Mouse (Mus musculus): ENCODE results near the gene Zdhhc14. TPM values are rescaled to one million over a fixed set of nuclear protein-coding genes. Genes with fewer than 3 reads are reported as not detected.

Zdhhc14 gene
- polyA plus RNA-seq, 1 experiment, result 5.7 TPM

GRCm38 (mm10) chr17:5668981-5669380 is 176.6 kb downstream of the Zdhhc14 start:
- H3K27ac ChIP-seq (ENCODE audit: insufficient read depth, low read length), result no peak overlapping the region

GRCm38 (mm10) chr17:5675951-5676350 is 183.6 kb downstream of the Zdhhc14 start:
- DNase-seq (ENCODE audit: low read depth in 1 of 2, low spot score in 2 of 2), result no peak
- TF ChIP-seq POLR2A (IDR thresholded peaks at IDR 0.05; ENCODE audit: low read depth, low read length) (no peak), CTCF (IDR thresholded peaks at IDR 0.05; ENCODE audit: extremely low read depth, insufficient read depth, insufficient read length, insufficient replicate concordance) (no peak)
- Histone ChIP-seq H3K4me3 (ENCODE audit: extremely low read depth, insufficient read depth, insufficient read length) (no peak overlapping the region), H3K27ac (ENCODE audit: insufficient read depth, low read length) (no peak overlapping the region), H3K4me1 (ENCODE audit: control insufficient read depth, insufficient read depth, insufficient read length) (no peaks in the 10 kb centered on the region), H3K27me3 (ENCODE audit: control insufficient read depth, insufficient read depth, low read length) (no peaks in the 10 kb centered on the region), H3K36me3 (ENCODE audit: control insufficient read depth, insufficient read depth, low read length) (no peaks in the 10 kb centered on the region)
- 89% methylated on average over 8 of the region's 8 CpGs for WGBS

More at GRCm38 (mm10) chr17:5668981-5669380, 176.6 kb downstream of the Zdhhc14 start:
- H3K27me3 ChIP-seq (ENCODE audit: control insufficient read depth, insufficient read depth, low read length), result no peaks in the 10 kb centered on the region
- H3K4me1 ChIP-seq (ENCODE audit: control insufficient read depth, insufficient read depth, insufficient read length), result no peaks in the 10 kb centered on the region; the same call in 1 of the 2 replicates
- H3K4me3 ChIP-seq (ENCODE audit: extremely low read depth, insufficient read depth, insufficient read length), result no peak overlapping the region
- no peak for DNase-seq (ENCODE audit: low read depth in 1 of 2, low spot score in 2 of 2)
- WGBS, result 93% methylated on average over 7 of the region's 7 CpGs
- TF ChIP-seq POLR2A (IDR thresholded peaks at IDR 0.05; ENCODE audit: low read depth, low read length) (no peak), CTCF (IDR thresholded peaks at IDR 0.05; ENCODE audit: extremely low read depth, insufficient read depth, insufficient read length, insufficient replicate concordance) (no peak)
- no peaks in the 10 kb centered on the region for H3K36me3 ChIP-seq (ENCODE audit: control insufficient read depth, insufficient read depth, low read length)

GRCm38 (mm10) chr17:5679315-5679714 is 187.0 kb downstream of the Zdhhc14 start:
- Histone ChIP-seq H3K36me3 (ENCODE audit: control insufficient read depth, insufficient read depth, low read length) (no peaks in the 10 kb centered on the region), H3K27me3 (ENCODE audit: control insufficient read depth, insufficient read depth, low read length) (no peaks in the 10 kb centered on the region), H3K4me1 (ENCODE audit: control insufficient read depth, insufficient read depth, insufficient read length) (no peaks in the 10 kb centered on the region), H3K4me3 (ENCODE audit: extremely low read depth, insufficient read depth, insufficient read length) (no peak overlapping the region), H3K27ac (ENCODE audit: insufficient read depth, low read length) (no peak overlapping the region)
- WGBS, result 34% methylated on average over 1 of the region's 1 CpGs
- no peak for DNase-seq (ENCODE audit: low read depth in 1 of 2, low spot score in 2 of 2)
- TF ChIP-seq POLR2A (IDR thresholded peaks at IDR 0.05; ENCODE audit: low read depth, low read length) (no peak), CTCF (IDR thresholded peaks at IDR 0.05; ENCODE audit: extremely low read depth, insufficient read depth, insufficient read length, insufficient replicate concordance) (no peak)

GRCm38 (mm10) chr17:5685324-5685723 is 193.0 kb downstream of the Zdhhc14 start:
- Histone ChIP-seq H3K4me1 (ENCODE audit: control insufficient read depth, insufficient read depth, insufficient read length) (no peaks in the 10 kb centered on the region), H3K4me3 (ENCODE audit: extremely low read depth, insufficient read depth, insufficient read length) (no peak overlapping the region), H3K36me3 (ENCODE audit: control insufficient read depth, insufficient read depth, low read length) (no peaks in the 10 kb centered on the region; the same call in 1 of the 2 replicates), H3K27ac (ENCODE audit: insufficient read depth, low read length) (no peak overlapping the region), H3K27me3 (ENCODE audit: control insufficient read depth, insufficient read depth, low read length) (no peaks in the 10 kb centered on the region)
- 97% methylated on average over 7 of the region's 7 CpGs for WGBS
- DNase-seq (ENCODE audit: low read depth in 1 of 2, low spot score in 2 of 2), result no peak
- no peak for TF ChIP-seq CTCF (IDR thresholded peaks at IDR 0.05; ENCODE audit: extremely low read depth, insufficient read depth, insufficient read length, insufficient replicate concordance)
- TF ChIP-seq POLR2A (IDR thresholded peaks at IDR 0.05; ENCODE audit: low read depth, low read length), result no peak

GRCm38 (mm10) chr17:5687810-5688209 is 195.5 kb downstream of the Zdhhc14 start:
- Histone ChIP-seq H3K4me1 (ENCODE audit: control insufficient read depth, insufficient read depth, insufficient read length) (no peaks in the 10 kb centered on the region), H3K27ac (ENCODE audit: insufficient read depth, low read length) (no peak overlapping the region), H3K36me3 (ENCODE audit: control insufficient read depth, insufficient read depth, low read length) (no peaks in the 10 kb centered on the region; the same call in 1 of the 2 replicates), H3K27me3 (ENCODE audit: control insufficient read depth, insufficient read depth, low read length) (no peaks in the 10 kb centered on the region), H3K4me3 (ENCODE audit: extremely low read depth, insufficient read depth, insufficient read length) (no peak overlapping the region)
- TF ChIP-seq CTCF (IDR thresholded peaks at IDR 0.05; ENCODE audit: extremely low read depth, insufficient read depth, insufficient read length, insufficient replicate concordance), result no peak
- TF ChIP-seq POLR2A (IDR thresholded peaks at IDR 0.05; ENCODE audit: low read depth, low read length), result no peak
- WGBS, result 33% methylated on average over 4 of the region's 4 CpGs
- DNase-seq (ENCODE audit: low read depth in 1 of 2, low spot score in 2 of 2), result no peak

- Histone ChIP-seq H3K36me3 (ENCODE audit: control insufficient read depth, insufficient read depth, low read length) (no peaks in the 10 kb centered on the region; the same call in 1 of the 2 replicates), H3K27ac (ENCODE audit: insufficient read depth, low read length) (no peak overlapping the region), H3K27me3 (ENCODE audit: control insufficient read depth, insufficient read depth, low read length) (no peaks in the 10 kb centered on the region), H3K4me1 (ENCODE audit: control insufficient read depth, insufficient read depth, insufficient read length) (no peaks in the 10 kb centered on the region), H3K4me3 (ENCODE audit: extremely low read depth, insufficient read depth, insufficient read length) (no peak overlapping the region)
- 76% methylated on average over 2 of the region's 2 CpGs for WGBS
- TF ChIP-seq POLR2A (IDR thresholded peaks at IDR 0.05; ENCODE audit: low read depth, low read length) (no peak), CTCF (IDR thresholded peaks at IDR 0.05; ENCODE audit: extremely low read depth, insufficient read depth, insufficient read length, insufficient replicate concordance) (no peak)
- DNase-seq (ENCODE audit: low read depth in 1 of 2, low spot score in 2 of 2), result no peak
Measured at GRCm38 (mm10) chr17:5688222-5688621, 195.9 kb downstream of the Zdhhc14 start.

GRCm38 (mm10) chr17:5688669-5689068 is 196.3 kb downstream of the Zdhhc14 start:
- no peak for DNase-seq (ENCODE audit: low read depth in 1 of 2, low spot score in 2 of 2)
- no peaks in the 10 kb centered on the region for H3K4me1 ChIP-seq (ENCODE audit: control insufficient read depth, insufficient read depth, insufficient read length)
- TF ChIP-seq POLR2A (IDR thresholded peaks at IDR 0.05; ENCODE audit: low read depth, low read length), result no peak

More at GRCm38 (mm10) chr17:5688669-5689068, 196.3 kb downstream of the Zdhhc14 start:
- no peak overlapping the region for H3K27ac ChIP-seq (ENCODE audit: insufficient read depth, low read length)
- no peaks in the 10 kb centered on the region for H3K27me3 ChIP-seq (ENCODE audit: control insufficient read depth, insufficient read depth, low read length)
- H3K4me3 ChIP-seq (ENCODE audit: extremely low read depth, insufficient read depth, insufficient read length), result no peak overlapping the region
- H3K36me3 ChIP-seq (ENCODE audit: control insufficient read depth, insufficient read depth, low read length), result no peaks in the 10 kb centered on the region; the same call in 1 of the 2 replicates

Measured in spleen, adult 2 months (tissue).